Mouse (Mus musculus) MEL (cell line): Measurements from ENCODE around the gene Cntrl.

ENCODE experiments used
- CHD1 ChIP-seq: IDR thresholded peaks from 2 replicates; pipeline ENCODE4 v1.6.1; 2012; ENCODE audit warnings: low read depth, mild to moderate bottlenecking, inconsistent platforms, low read length, improper control_type of control experiment
- CTCF ChIP-seq, 3 experiments: IDR thresholded peaks in 2 of 3; conservative IDR thresholded peaks in 1 of 3; 2 replicates each; pipeline ENCODE4 v1.5.1; 2011 to 2012; ENCODE audit warnings: low read length in 3 of 3, low read depth in 2 of 3, mild to moderate bottlenecking in 2 of 3, improper control_type of control experiment in 1 of 3, inconsistent platforms in 1 of 3, mixed read lengths in 1 of 3, moderate library complexity in 1 of 3; ENCODE audit not compliant: control insufficient read depth in 1 of 3, insufficient read depth in 1 of 3, poor library complexity in 1 of 3, severe bottlenecking in 1 of 3
- E2F4 ChIP-seq: IDR thresholded peaks from 2 replicates; pipeline ENCODE4 v1.6.1; 2011; ENCODE audit warnings: low read depth, low read length, improper control_type of control experiment, borderline replicate concordance
- EP300 ChIP-seq, 2 experiments: IDR thresholded peaks; 2 replicates each; pipeline ENCODE4 v1.6.1; 2011; ENCODE audit warnings: improper control_type of control experiment in 2 of 2, low read length in 2 of 2, low read depth in 1 of 2, mild to moderate bottlenecking in 1 of 2
- GATA1 ChIP-seq: IDR thresholded peaks from 2 replicates; pipeline ENCODE4 v1.6.1; 2011; ENCODE audit warnings: low read depth, low read length, improper control_type of control experiment
- HCFC1 ChIP-seq: IDR thresholded peaks from 2 replicates; pipeline ENCODE4 v1.6.1; 2012; ENCODE audit warnings: low read depth, mild to moderate bottlenecking, inconsistent platforms, low read length, improper control_type of control experiment, moderate library complexity
- MXI1 ChIP-seq: IDR thresholded peaks from 2 replicates; pipeline ENCODE4 v1.6.1; 2011; ENCODE audit warnings: mild to moderate bottlenecking, low read depth, low read length, improper control_type of control experiment
- MYC ChIP-seq: IDR thresholded peaks from 2 replicates; pipeline ENCODE4 v1.6.1; 2011; ENCODE audit warnings: low read depth, mild to moderate bottlenecking, low read length, improper control_type of control experiment, moderate library complexity
- POLR2A ChIP-seq, 2 experiments: IDR thresholded peaks; 2 replicates each; pipeline ENCODE4 v1.6.1; 2011 to 2012; ENCODE audit warnings: low read length in 2 of 2, mild to moderate bottlenecking in 2 of 2, control low read depth in 1 of 2, improper control_type of control experiment in 1 of 2, low read depth in 1 of 2, moderate library complexity in 1 of 2; ENCODE audit not compliant: control insufficient read depth in 1 of 2, insufficient read depth in 1 of 2, poor library complexity in 1 of 2
- SMC3 ChIP-seq: IDR thresholded peaks from 2 replicates; pipeline ENCODE4 v1.6.1; 2011; ENCODE audit warnings: low read depth, low read length, improper control_type of control experiment
- TBP ChIP-seq: IDR thresholded peaks from 2 replicates; pipeline ENCODE4 v1.8.0; 2011; ENCODE audit warnings: low read depth, low read length, improper control_type of control experiment
- TCF12 ChIP-seq: IDR thresholded peaks from 2 replicates; pipeline ENCODE4 v1.6.1; 2014; ENCODE audit warnings: low read depth, mild to moderate bottlenecking, inconsistent platforms, low read length, improper control_type of control experiment, moderate library complexity
- ZC3H11A ChIP-seq: IDR thresholded peaks from 2 replicates; pipeline ENCODE4 v1.6.1; 2012; ENCODE audit warnings: low read depth, mild to moderate bottlenecking, inconsistent platforms, low read length, improper control_type of control experiment
- ZMIZ1 ChIP-seq: IDR thresholded peaks from 2 replicates; pipeline ENCODE4 v1.6.1; 2012; ENCODE audit warnings: low read depth, mild to moderate bottlenecking, inconsistent platforms, low read length, improper control_type of control experiment, moderate library complexity

DNA sequence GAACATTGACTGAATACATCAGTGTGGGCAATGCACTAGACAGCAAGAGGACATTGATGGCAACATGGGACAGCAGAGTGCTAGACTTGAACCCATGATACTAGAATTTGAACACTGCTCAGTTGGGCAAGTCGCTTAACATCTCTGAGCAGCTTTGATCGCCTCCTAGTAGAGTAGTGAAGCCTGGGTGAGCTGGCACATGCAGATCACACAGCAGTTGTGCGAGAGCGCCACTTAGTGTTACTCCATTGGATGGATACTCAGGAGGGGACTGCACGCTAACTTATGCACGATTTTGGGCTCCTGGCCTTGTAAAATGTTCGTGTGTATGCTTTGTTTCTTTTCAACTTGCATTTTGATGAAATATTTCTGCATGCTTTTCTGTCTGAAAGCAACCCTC is 15.4 kb downstream of the Cntrl start:
- TF ChIP-seq CTCF (IDR thresholded peaks at IDR 0.05 in 2 of 3, conservative IDR thresholded peaks at IDR 0.05 in 1 of 3; ENCODE audit: control insufficient read depth in 1 of 3, insufficient read depth in 1 of 3, low read depth in 2 of 3, low read length in 3 of 3, poor library complexity in 1 of 3, severe bottlenecking in 1 of 3) (peak in 2 of 3 experiments; percentile 12 to 32; a peak in 2 of 6 replicates), EP300 (IDR thresholded peaks at IDR 0.05; ENCODE audit: low read depth in 1 of 2, low read length in 2 of 2) (no peak), MYC (no peak), POLR2A (IDR thresholded peaks at IDR 0.05; ENCODE audit: control insufficient read depth in 1 of 2, insufficient read depth in 1 of 2, low read depth in 1 of 2, low read length in 2 of 2, poor library complexity in 1 of 2) (no peak), E2F4 (no peak), GATA1 (no peak), TCF12 (no peak), ZMIZ1 (no peak), TBP (no peak), CHD1 (no peak), SMC3 (peak; percentile 17), ZC3H11A (no peak), HCFC1 (no peak), MXI1 (no peak)
